Mouse (Mus musculus) ES-Bruce4 (cell line): Measurements from ENCODE around the gene Retreg3. TPM values are rescaled to one million over a fixed set of nuclear protein-coding genes. Genes with fewer than 3 reads are reported as not detected.

Source experiments
- H3K27ac ChIP-seq: 2 replicates; pipeline ENCODE4 v1.5.1; 2012; ENCODE audit warnings: low read length, inconsistent platforms; ENCODE audit not compliant: insufficient read depth
- H3K27me3 ChIP-seq: 2 replicates; pipeline ENCODE4 v1.6.1; 2012; ENCODE audit warnings: mild to moderate bottlenecking, low read length, inconsistent platforms; ENCODE audit not compliant: control insufficient read depth, poor library complexity, insufficient read depth, severe bottlenecking
- H3K36me3 ChIP-seq: 2 replicates; pipeline ENCODE4 v1.6.1; 2012; ENCODE audit warnings: inconsistent platforms, mild to moderate bottlenecking, low read length, moderate library complexity; ENCODE audit not compliant: control insufficient read depth, poor library complexity, insufficient read depth, severe bottlenecking
- H3K4me1 ChIP-seq: one replicate; pipeline ENCODE4 v1.8.1; 2011; ENCODE audit warnings: low read length; ENCODE audit not compliant: control insufficient read depth, insufficient read depth
- H3K4me3 ChIP-seq: 2 replicates; pipeline ENCODE4 v1.5.1; 2011; ENCODE audit warnings: low read depth, mild to moderate bottlenecking, low read length
- H3K9ac ChIP-seq: 2 replicates; pipeline ENCODE4 v1.6.1; 2012; ENCODE audit warnings: low read depth, mild to moderate bottlenecking, inconsistent platforms; ENCODE audit not compliant: poor library complexity, severe bottlenecking
- H3K9me3 ChIP-seq: replicated peaks from 2 replicates; pipeline ENCODE4 v1.6.1; 2012; ENCODE audit warnings: mild to moderate bottlenecking, low read length, inconsistent platforms; ENCODE audit not compliant: control insufficient read depth, poor library complexity, insufficient read depth, severe bottlenecking
- CTCF ChIP-seq: IDR thresholded peaks from one replicate; pipeline ENCODE4 v1.8.1; 2011; ENCODE audit warnings: low read depth, low read length
- EP300 ChIP-seq: IDR thresholded peaks from 2 replicates; pipeline ENCODE4 v1.6.1; 2011; ENCODE audit warnings: low read depth, low read length; ENCODE audit not compliant: insufficient read depth
- POLR2A ChIP-seq: IDR thresholded peaks from one replicate; pipeline ENCODE4 v1.8.1; 2011; ENCODE audit warnings: low read length; ENCODE audit not compliant: insufficient read depth
- polyA plus RNA-seq: library from polyadenylated mRNA; stranded (reverse); fragments of >200 nt; gene quantifications from 2 replicates; pipeline ENCODE4 v1.2.4, GENCODE M21; 2011; ENCODE audit warnings: low read depth; ENCODE audit not compliant: missing spikeins, insufficient read depth, insufficient read length

Retreg3 gene
- polyA plus RNA-seq, 1 experiment: 32.3 TPM

GRCm38 (mm10) chr11:101056885-101057284 is 62.8 kb downstream of the Retreg3 start:
- Histone ChIP-seq H3K27ac (no peak overlapping the region), H3K4me3 (no peak overlapping the region), H3K9ac (no peak overlapping the region), H3K4me1 (peaks cover 2% of the 10 kb centered on the region), H3K36me3 (no peaks in the 10 kb centered on the region), H3K9me3 (no peaks in the 10 kb centered on the region), H3K27me3 (no peaks in the 10 kb centered on the region)
- no peak for TF ChIP-seq POLR2A
- TF ChIP-seq CTCF: no peak
- no peak for TF ChIP-seq EP300

- H3K4me1 ChIP-seq: peaks cover 2% of the 10 kb centered on the region
- no peaks in the 10 kb centered on the region for H3K27me3 ChIP-seq
- no peak overlapping the region for H3K4me3 ChIP-seq
- no peak overlapping the region for H3K9ac ChIP-seq
- no peak overlapping the region for H3K27ac ChIP-seq
- H3K36me3 ChIP-seq: no peaks in the 10 kb centered on the region
- TF ChIP-seq POLR2A (no peak), CTCF (no peak)
- H3K9me3 ChIP-seq: no peaks in the 10 kb centered on the region
These were observed 64.3 kb downstream of the Retreg3 start for GRCm38 (mm10) chr11:101055418-101055817.

- no peaks in the 10 kb centered on the region for H3K36me3 ChIP-seq
These were observed 65.7 kb downstream of the Retreg3 start for GRCm38 (mm10) chr11:101053974-101054373.

GRCm38 (mm10) chr11:101052751-101053473 is 66.8 kb downstream of the Retreg3 start:
- Histone ChIP-seq H3K9me3 (no peaks in the 10 kb centered on the region), H3K36me3 (no peaks in the 10 kb centered on the region)

More at GRCm38 (mm10) chr11:101053974-101054373, 65.7 kb downstream of the Retreg3 start:
- H3K9me3 ChIP-seq: no peaks in the 10 kb centered on the region
- no peak overlapping the region for H3K4me3 ChIP-seq
- peak; percentile 54 for TF ChIP-seq CTCF
- TF ChIP-seq POLR2A: no peak
- no peaks in the 10 kb centered on the region for H3K27me3 ChIP-seq
- H3K27ac ChIP-seq: no peak overlapping the region
- H3K9ac ChIP-seq: no peak overlapping the region
- H3K4me1 ChIP-seq: peaks cover 2% of the 10 kb centered on the region

GRCm38 (mm10) chr11:101051617-101052016 is 68.1 kb downstream of the Retreg3 start:
- H3K9ac ChIP-seq: no peak overlapping the region
- no peaks in the 10 kb centered on the region for H3K27me3 ChIP-seq
- TF ChIP-seq EP300: no peak
- TF ChIP-seq CTCF: no peak
- TF ChIP-seq POLR2A: no peak
- no peak overlapping the region for H3K27ac ChIP-seq
- H3K36me3 ChIP-seq: no peaks in the 10 kb centered on the region
- H3K4me1 ChIP-seq: peaks cover 2% of the 10 kb centered on the region
- H3K9me3 ChIP-seq: no peaks in the 10 kb centered on the region
- no peak overlapping the region for H3K4me3 ChIP-seq

More at GRCm38 (mm10) chr11:101052751-101053473, 66.8 kb downstream of the Retreg3 start:
- H3K9ac ChIP-seq: no peak overlapping the region
- TF ChIP-seq POLR2A (no peak), EP300 (no peak), CTCF (no peak)
- peaks cover 2% of the 10 kb centered on the region for H3K4me1 ChIP-seq
- H3K27ac ChIP-seq: no peak overlapping the region
- no peak overlapping the region for H3K4me3 ChIP-seq
- H3K27me3 ChIP-seq: no peaks in the 10 kb centered on the region

- Histone ChIP-seq H3K4me1 (peaks cover 2% of the 10 kb centered on the region), H3K36me3 (no peaks in the 10 kb centered on the region), H3K4me3 (no peak overlapping the region), H3K27me3 (no peaks in the 10 kb centered on the region), H3K27ac (no peak overlapping the region), H3K9me3 (no peaks in the 10 kb centered on the region), H3K9ac (no peak overlapping the region)
- no peak for TF ChIP-seq CTCF
- no peak for TF ChIP-seq POLR2A
- no peak for TF ChIP-seq EP300
These were observed 68.6 kb downstream of the Retreg3 start for GRCm38 (mm10) chr11:101051051-101051493.
